In the genomic region with DNA sequence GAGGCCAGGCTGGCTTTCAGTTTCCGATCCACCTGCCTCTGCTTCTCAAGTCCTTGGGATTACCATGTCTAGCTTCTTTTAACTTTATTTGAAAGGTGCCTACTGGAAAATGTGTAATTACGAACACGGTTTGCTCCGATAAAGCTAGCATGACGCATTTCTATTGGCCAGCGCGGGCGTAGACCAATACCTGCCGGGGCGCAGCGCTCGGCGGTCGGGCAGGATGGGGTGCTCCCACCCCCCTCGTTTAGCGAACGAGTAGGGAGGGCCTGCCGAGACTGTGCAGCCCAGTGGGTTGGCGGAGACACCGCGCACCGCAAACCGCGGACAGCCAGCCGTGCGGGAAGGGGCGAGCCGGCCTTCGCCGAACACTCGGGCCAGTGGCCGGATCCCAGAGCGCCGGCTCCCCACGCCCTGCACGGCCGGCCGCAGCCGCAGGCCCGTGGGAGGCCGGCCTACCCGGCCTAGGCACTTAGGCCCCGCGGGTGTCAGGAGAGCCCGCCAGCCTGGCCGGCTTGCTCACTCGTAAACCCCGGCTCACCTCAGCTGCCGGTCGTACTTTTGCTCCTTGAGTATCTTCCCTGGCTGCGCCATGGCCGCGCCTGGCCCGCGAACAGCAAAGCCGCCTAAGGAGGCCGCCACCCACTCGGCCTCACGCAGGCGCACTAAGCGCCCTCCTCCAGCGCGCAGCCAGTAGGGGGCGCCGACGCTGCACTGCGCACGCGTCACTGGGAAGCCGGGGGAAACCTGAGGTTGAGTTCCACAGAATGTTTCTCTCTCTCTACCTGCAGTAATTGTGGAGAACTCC, we compare ENCODE assay signal across 8 mouse cellular contexts. TPM values are rescaled to one million over a fixed set of nuclear protein-coding genes. Genes with fewer than 3 reads are reported as not detected.
DNase-seq lines count a peak whose midpoint lies in the region; ATAC-seq lines count a peak whose summit lies in the region.

Gene Nae1 (minus strand): TSS at position 667 of the 808 bp plus-strand sequence.
Gene Car7 (plus strand): TSS at position 719 of the 808 bp plus-strand sequence.

- H3K4me1 ChIP-seq in hindbrain, embryonic 14.5 days (replicated peaks; ENCODE audit: control insufficient read depth, insufficient read depth, low read length): peaks cover 19% of the 10 kb centered on the region

- H3K9ac ChIP-seq in hindbrain, embryonic 14.5 days: peak within 1 kb of the TSS; percentile 82

- peak; percentile 90 for DNase-seq in R1 (ENCODE audit: low read depth, low spot score)
- peak; percentile 97 for DNase-seq in cerebellum, postnatal 25 days
- DNase-seq in frontal cortex, postnatal 25 days (ENCODE audit: low spot score in 2 of 2): peak; percentile 90 to 94
- DNase-seq in hindbrain, embryonic 14.5 days (ENCODE audit: low spot score): peak; percentile 97
- DNase-seq in layer of hippocampus, postnatal 36 days: peak; percentile 92 to 93
- peak; percentile 94 for DNase-seq in lung, postnatal 36 days
- peak; percentile 95 for DNase-seq in retina, postnatal 1 day
- peak; percentile 89 to 94 for DNase-seq in urinary bladder, adult 18-20 months (ENCODE audit: low spot score in 2 of 2)

- H3K9me3 ChIP-seq in hindbrain, embryonic 14.5 days (ENCODE audit: control insufficient read depth, low read length): no peaks in the 10 kb centered on the region

- peaks cover 7% of the 10 kb centered on the region for H3K27me3 ChIP-seq in hindbrain, embryonic 14.5 days (ENCODE audit: control insufficient read depth, insufficient read depth, low read length)

- peak within 1 kb of the TSS; percentile 85 for H3K27ac ChIP-seq in hindbrain, embryonic 14.5 days

- ATAC-seq in hindbrain, embryonic 14.5 days (ENCODE audit: low FRiP score): peak; percentile 96

- peak within 1 kb of the TSS; percentile 49 for H3K4me2 ChIP-seq in hindbrain, embryonic 14.5 days (replicated peaks)

- H3K4me3 ChIP-seq in hindbrain, embryonic 14.5 days (replicated peaks; ENCODE audit: low read length): peak within 1 kb of the TSS; percentile 77

- WGBS in hindbrain, embryonic 14.5 days: under 1% methylated on average over 70 of the region's 70 CpGs

- peaks cover 10% of the 10 kb centered on the region for H3K36me3 ChIP-seq in hindbrain, embryonic 14.5 days (replicated peaks; ENCODE audit: control insufficient read depth, insufficient read depth)

RNA-seq across cellular contexts. Expression of gene Nae1, which starts in this region (rescaled TPM):
- 111 and 116 TPM in 2 replicates for polyA plus RNA-seq in hindbrain, embryonic 14.5 days (2014; fragmentation: Nextera tagmentation; extraction: Ambion mirVana)
- total RNA-seq in layer of hippocampus, postnatal 36 days (2021): 10 to 100 TPM; 45.5 to 48.9 TPM

RNA-seq across cellular contexts. Expression of gene Car7, which starts in this region (rescaled TPM):
- 2.0 and 2.2 TPM in 2 replicates for polyA plus RNA-seq in hindbrain, embryonic 14.5 days (2014; fragmentation: Nextera tagmentation; extraction: Ambion mirVana)
- total RNA-seq in layer of hippocampus, postnatal 36 days (2021): 10 to 100 TPM; 15.2 to 17.7 TPM

Comparison
In these comparisons a context has a peak if more than half of its experiments do, and no peak if none do; other contexts are left out.
1. Peak in every context shown above with its lines: DNase-seq, ATAC-seq, H3K4me3 ChIP-seq and H3K27ac ChIP-seq.